Mouse (Mus musculus): ENCODE measurements at regions not wholly inside any gene's neighbourhood (a gene's known extent, or its start where the extent isn't known, plus 50 kb on each side); places are given as distances from the start of the nearest gene placed in this dataset.

DNA sequence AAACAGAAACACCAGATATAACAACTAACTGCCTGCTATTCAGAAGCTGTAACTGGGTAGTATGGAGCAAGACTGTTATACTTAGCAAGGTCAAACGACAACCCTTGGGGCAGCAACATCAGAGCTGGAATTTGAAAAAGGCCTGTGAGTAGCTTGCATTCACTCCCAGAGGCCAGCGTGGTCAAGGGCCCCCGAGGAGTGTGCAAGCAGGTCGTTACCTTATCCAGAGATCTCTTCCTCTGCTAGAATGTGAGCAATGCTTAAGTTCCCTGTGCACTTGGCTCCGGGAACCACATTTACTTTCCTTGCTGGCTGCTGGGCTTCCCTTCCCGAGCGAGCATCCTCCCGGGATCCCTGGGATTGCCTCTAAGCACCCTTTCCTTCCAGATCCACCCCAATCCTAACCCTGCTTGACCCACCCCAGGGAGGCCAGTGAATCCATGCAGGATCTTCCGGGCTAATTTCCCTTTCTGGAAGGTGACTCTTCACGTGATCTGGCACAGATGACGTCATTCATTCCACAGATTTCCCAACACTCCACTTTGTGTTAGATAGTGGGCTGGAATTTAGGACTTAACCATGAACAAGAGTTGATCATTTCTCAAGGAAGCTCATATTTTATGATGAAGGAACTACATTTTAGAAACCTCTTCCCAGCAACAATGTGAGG lies 112.3 kb upstream of the Tsc22d1 start:
- DNase-seq (ENCODE audit: low read depth), result no peak

DNA sequence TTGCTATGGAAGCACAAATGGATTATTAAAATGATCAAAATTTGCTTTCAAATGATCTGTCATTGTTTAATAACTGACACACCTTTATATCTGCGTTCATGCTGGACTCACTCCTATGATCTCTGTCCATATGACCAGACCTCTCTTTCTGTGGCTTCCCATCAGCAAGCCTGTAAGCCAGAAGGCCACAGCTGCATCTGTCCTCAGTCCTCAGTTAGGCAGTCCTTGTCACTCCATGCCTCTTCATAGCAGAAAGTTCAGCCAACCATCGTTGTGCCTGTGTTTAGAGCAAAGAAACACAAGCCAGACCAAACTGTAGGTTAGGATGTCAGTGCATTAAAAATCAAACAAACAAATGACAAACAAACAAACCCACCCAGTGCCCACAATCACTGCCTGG lies 107.2 kb upstream of the Tsc22d1 start:
- no peak for DNase-seq (ENCODE audit: low read depth)

DNA sequence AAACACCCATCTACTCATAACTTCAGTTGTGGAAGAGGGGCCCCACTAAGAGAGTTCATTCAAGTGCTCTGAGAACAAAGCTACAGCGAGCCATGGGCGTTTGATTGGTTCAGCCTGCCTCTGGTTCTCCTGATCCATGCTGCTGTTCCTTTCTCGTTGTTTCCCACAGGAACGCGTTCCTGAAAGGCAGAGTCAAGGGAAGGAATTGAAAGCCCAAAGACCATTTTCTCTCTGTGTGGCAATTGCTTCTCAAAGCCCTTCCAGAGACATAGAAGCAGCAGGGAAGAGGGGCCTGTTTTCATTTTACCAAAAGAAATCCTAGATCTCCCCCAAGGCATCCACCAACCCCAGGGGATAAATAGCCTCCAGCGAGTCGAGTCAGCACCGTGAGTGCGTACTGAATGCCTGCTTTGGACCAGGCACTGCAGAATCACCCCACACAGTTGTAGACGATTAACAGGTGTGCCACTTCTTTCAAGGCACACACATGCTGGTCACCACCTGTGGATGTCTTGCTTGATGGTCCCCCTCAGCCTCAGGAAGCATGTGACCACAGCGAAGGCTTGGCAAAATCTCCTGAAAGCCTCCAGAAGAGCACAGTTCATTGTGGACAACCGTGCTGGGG lies 106.5 kb upstream of the Tsc22d1 start:
- no peak for DNase-seq (ENCODE audit: low read depth)

DNA sequence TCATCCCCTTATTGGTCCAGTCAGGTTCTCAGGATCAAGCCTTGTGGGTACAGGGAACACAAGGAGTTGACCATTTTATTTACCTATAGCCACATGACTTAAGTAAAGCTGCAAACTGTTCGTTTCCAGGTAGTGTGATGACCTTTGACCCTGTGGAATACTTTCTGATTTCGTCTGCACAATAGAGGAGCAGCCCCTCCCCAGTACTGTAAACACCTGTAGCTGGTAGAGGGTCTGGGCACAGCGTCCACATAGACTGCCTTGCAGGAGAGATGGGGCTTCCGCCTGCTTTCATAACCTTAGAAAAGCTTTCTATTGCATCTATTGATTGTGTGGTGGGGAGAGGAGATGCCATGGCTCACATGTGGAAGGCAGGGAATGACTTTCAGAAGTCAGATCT lies 105.2 kb upstream of the Tsc22d1 start:
- DNase-seq (ENCODE audit: low read depth), result no peak

DNA sequence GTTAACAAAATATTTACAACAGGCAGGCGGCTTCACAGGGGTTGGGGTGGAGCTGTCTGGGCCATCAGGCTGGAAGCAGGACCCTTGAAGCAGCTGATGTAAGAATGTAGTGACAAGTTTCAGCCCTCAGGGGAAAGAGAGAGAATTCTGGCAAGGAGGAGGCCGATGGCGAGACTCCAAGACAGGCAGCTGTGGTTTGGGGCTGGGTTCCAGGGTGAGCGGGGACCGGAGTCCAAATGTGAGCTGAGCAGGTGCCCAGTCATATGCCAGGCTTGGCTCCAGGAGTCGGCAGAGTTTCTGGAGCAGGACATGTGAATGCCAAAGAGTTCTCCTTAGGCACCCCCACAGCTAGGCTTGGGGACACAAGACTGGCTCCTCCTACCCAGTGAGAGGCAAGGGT lies 104.5 kb upstream of the Tsc22d1 start:
- DNase-seq (ENCODE audit: low read depth), result peak; percentile 62

DNA sequence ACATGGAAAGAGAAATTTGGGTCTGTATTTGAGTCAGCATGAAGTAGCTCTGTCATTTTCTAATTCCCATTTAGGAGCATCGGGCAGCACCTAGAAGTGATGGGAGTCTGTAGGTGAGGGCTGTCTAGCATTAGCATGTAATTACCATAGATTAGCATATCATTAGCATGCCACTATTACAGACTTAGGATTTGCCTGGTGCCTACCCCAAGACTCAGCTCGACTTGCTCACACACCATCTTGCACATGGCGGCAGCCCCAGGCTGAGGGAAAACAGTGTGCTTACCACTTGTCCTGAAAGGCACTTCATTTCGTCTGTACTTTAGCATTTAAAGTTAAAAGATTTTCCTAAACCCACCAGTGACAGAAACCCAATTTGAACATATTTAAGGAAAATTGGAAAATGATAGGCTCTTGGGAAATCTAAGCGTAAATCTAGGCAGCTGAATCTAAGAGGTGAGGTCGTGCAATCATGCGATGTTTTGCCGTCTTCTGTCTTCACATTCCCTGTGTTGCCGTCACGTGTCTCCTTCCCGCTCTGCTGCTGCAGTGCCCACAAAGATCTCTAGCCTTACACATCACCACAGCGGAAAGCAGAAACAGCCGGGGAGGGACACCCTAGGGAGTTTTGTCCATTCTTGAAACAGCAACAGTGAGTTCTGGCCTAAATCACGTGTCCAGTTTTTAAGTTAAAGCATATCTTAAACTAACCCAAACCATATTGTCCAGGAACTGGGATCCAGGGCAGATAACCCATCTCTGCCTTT lies 101.2 kb upstream of the Tsc22d1 start:
- DNase-seq (ENCODE audit: low read depth), result no peak

DNA sequence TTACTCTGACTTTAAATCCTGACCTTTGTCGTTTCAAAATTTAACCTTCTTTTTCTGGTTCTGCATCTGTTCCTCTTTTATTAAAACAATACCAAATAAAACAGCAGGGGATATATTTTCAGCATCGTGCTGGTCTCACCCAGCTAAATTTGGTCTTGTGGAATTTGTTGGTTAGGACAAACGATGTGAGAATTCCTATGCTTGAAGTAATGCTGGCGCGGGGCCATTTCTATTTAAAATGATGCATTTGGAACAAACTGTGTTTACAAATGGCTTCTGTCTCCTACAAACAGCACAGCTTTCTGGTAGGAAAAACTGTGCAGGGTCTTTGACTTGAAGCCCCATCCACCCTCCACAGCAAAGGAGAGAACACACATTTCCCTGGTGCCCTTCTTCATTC lies 96.3 kb upstream of the Tsc22d1 start:
- DNase-seq (ENCODE audit: low read depth), result no peak

DNA sequence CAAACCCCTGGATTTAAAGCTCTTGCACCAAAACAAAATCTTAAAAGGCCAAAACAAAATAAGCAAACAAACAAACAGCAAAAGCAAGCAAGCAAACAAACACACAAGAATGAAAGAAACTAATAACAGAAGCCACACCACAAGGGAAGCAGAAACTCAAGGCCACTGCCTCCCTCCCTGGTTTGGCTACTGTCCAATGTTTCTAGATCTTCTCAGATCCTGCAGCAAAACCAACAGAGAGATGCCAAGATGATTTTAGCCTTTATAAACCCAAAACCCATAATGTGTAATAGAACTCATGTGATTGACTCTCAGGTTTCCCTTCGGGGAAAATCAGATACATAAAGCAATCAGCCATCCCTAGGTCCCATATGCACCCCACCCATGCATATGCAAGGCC lies 90.5 kb upstream of the Tsc22d1 start:
- no peak for DNase-seq (ENCODE audit: low read depth)

DNA sequence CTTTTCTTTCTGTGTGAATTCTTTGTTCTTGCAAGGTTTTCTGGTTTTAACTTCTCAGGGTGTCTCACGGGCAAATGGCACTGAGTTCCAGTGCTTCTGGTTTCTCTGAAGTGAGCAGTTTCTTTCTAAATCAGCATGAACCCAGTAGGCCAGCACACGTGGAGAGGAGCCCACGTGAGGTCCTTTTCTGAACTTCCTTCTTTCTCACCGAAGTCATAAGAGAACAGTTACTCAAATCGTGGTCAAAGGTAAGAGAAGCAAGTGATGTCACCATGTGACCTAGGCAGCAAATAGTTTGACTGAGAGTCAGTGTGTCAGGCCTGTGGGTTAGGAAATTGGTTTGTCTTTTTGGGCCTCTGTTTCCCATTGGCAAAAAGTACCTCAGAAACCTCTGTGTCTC lies 84.8 kb upstream of the Tsc22d1 start:
- no peak for DNase-seq (ENCODE audit: low read depth)

DNA sequence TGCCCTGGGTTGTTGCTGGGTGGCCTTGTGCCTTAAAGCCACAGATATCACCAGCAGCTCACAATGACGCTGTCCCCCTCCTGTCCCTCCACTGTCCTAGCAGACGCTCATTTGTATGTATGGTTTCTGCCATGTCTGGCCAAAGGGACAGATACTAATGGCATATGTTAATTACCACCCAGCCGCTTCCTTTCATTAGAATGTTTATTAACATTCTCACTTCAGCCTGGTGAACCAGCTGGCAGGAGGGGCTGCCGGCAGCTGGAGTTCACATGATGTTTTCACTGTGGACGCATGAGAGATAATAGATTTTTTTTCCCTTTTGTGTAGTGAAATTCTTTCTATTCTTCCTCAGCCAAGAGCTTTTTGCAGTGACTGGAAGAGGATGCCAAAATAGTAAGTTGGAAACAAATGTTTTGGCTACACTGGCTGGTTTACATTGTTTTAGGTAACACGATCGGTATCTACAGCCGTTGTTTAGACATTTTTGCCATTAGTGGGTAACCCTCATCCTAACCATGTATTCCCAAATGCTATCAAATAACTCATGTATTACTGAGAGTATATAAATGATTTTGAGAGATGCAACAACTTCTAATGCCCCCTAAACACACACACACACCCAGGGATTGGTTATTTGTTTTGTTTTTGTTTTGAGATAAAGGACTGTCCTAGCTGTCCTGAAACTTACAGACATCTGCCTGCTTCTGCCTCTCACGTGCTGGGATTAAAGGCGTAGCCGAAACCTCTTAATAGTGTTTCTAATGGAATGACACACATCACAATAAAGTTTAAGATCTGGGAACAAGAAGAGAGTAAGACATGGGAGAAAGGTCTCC lies 83.0 kb upstream of the Tsc22d1 start:
- DNase-seq (ENCODE audit: low read depth), result no peak

DNA sequence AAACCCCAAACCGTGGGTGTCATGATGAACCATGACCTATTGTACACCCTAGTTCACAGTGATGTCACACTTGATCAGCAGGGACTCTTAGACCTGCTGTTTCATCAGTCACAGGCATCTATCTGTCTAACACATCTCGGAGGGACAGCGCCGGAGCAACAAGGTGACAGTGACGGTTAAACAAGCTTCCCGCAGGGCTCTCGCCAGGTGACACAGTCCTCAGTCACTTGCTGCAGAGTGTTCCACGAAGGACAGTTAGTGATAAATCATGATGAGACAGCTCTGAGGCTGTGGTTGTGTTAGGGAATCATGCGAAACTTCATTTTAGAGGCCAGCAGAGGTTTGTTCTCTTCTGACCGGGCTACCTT lies 82.4 kb upstream of the Tsc22d1 start:
- no peak for DNase-seq (ENCODE audit: low read depth)

DNA sequence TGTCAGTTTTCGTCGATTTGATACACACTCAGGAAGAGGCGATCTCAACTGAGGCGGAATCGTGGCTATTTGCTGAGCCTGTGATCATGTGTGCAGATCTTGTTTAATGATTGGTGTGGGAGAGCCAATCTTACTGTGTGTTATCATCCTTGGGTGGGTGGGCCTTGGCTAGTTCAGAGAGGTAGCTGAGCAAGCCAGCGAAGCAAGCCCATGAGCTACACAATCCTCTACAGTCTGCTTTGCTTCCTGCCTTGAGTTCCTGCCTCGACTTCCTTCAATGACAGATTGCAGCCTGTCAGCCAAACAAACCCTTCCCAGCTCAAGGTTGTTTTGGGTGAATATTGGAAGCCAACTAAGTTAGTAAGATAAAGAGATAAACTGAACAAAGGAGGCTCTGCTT lies 74.0 kb upstream of the Tsc22d1 start:
- no peak for DNase-seq (ENCODE audit: low read depth)

DNA sequence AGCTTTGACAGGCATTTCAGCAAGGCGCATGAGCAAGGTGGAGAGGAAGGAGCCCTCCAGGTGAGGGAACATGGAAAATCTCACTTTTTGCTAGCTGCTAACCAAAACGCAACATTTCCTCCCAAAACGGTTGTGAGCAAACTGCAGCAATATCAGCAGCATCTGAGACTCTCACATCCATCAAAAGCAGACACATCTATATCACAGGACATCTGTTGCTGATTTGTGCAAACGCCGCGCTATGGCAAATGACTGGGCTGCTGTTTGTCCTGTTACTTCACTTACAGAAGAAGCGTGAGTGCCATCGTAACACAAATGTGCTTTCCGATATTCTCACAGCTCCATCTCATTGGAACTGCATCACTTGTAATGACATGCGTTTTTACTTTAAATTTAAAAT lies 73.5 kb upstream of the Tsc22d1 start:
- DNase-seq (ENCODE audit: low read depth), result no peak

DNA sequence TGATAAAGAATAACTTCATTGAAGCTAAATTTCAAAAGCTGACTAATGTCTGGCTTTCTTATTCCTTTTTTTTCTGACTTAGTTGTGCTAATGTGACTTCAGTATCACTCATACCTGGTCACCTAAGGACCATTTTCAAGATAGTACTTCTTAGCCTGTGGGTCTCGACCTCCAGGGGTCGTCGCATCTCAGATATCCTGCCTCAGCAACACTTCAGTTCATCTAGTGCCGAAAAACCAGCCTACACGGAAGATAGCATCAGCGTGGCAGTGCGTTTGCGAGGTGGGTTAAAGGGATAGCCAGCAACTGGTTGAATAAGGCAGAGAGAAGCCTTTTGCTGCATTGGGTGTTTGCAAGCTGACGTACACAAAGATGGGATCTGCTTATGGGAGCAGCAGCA lies 62.9 kb upstream of the Tsc22d1 start:
- no peak for DNase-seq (ENCODE audit: low read depth)

DNA sequence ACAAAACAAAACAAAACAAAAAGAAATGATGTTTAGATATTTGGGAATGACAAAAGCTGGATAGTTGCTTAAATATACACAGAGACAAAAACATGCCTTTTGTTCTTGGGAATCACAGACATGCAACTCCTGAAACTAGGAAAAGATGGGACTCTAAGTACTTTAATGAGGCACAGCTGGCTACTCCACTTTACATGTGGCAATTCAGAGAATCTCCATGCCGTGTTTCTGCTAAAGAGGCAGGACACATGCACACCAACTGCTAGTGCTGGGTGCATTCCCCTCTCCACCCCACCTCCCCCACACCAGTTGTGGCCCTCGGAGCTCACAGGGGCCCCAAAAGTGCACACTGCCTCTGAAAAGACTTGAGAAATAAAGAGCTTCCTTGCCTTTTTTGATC lies 58.6 kb upstream of the Tsc22d1 start:
- DNase-seq (ENCODE audit: low read depth), result no peak

DNA sequence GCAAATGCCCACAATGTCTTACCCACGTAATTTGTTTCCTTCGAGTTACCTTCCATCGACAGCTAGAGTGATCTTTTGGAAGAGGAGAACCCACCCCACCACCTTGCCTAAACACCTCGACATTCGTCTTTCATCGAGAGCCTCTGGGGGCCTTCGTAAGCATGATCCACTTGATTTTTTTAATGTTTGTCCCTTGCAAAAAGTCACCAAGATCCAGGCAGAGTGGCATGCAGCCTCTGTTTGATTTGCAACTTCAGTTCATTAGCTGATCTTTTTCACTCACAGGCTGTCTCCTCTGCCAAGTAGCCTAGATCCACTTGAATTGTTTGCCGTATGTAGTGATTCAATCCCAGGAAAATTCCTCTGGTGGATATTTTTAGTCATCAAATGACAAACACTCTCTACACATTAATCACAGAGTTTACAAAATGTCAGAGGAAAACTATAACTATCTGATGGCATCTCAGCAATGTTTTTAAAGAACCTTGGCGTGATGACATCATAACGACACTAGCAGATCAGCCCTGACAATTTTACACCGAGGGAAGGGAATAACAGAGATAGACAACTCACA lies 54.8 kb upstream of the Tsc22d1 start:
- no peak for DNase-seq (ENCODE audit: low read depth)

DNA sequence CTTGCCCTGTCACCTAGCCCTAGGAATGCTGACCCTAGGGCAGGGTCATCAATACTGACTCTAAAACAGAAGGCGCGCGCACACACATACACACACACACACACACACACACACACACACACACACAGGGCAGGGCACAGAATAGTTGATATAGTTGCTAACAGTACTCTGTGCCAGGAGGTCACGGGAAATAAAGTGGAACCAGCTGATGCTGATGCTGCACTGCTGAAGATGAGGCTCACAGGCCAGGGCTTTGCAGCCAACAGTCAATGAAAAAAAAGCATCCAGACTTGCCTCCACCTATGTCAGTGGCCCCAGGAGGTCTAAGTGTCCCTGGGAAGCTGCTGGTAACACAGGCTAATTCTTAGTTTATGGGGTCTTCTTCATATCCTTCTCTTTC lies 50.7 kb upstream of the Tsc22d1 start:
- DNase-seq (ENCODE audit: low read depth), result no peak

Measured in fibroblast of lung, adult 2 months (primary cell).